Mouse (Mus musculus) MEL (cell line): ENCODE results near the gene Cenpb.

Experiments used
- CTCF ChIP-seq, 3 experiments: IDR thresholded peaks in 2 of 3; conservative IDR thresholded peaks in 1 of 3; 2 replicates each; pipeline ENCODE4 v1.5.1; 2011 to 2012; ENCODE audit warnings: low read length in 3 of 3, low read depth in 2 of 3, mild to moderate bottlenecking in 2 of 3, improper control_type of control experiment in 1 of 3, inconsistent platforms in 1 of 3, mixed read lengths in 1 of 3, moderate library complexity in 1 of 3; ENCODE audit not compliant: control insufficient read depth in 1 of 3, insufficient read depth in 1 of 3, poor library complexity in 1 of 3, severe bottlenecking in 1 of 3
- E2F4 ChIP-seq: IDR thresholded peaks from 2 replicates; pipeline ENCODE4 v1.6.1; 2011; ENCODE audit warnings: low read depth, low read length, improper control_type of control experiment, borderline replicate concordance
- EP300 ChIP-seq, 2 experiments: IDR thresholded peaks; 2 replicates each; pipeline ENCODE4 v1.6.1; 2011; ENCODE audit warnings: improper control_type of control experiment in 2 of 2, low read length in 2 of 2, low read depth in 1 of 2, mild to moderate bottlenecking in 1 of 2
- ETS1 ChIP-seq: IDR thresholded peaks from 2 replicates; pipeline ENCODE4 v1.6.1; 2012; ENCODE audit warnings: low read depth, mild to moderate bottlenecking, inconsistent platforms, low read length, improper control_type of control experiment, moderate library complexity
- GABPA ChIP-seq: IDR thresholded peaks from 2 replicates; pipeline ENCODE4 v1.6.1; 2012; ENCODE audit warnings: low read depth, mild to moderate bottlenecking, inconsistent platforms, low read length, improper control_type of control experiment, moderate library complexity
- HCFC1 ChIP-seq: IDR thresholded peaks from 2 replicates; pipeline ENCODE4 v1.6.1; 2012; ENCODE audit warnings: low read depth, mild to moderate bottlenecking, inconsistent platforms, low read length, improper control_type of control experiment, moderate library complexity
- MAFK ChIP-seq: IDR thresholded peaks from 2 replicates; pipeline ENCODE4 v1.6.1; 2011; ENCODE audit warnings: low read depth, mild to moderate bottlenecking, low read length, improper control_type of control experiment, borderline replicate concordance
- POLR2A ChIP-seq, 2 experiments: IDR thresholded peaks; 2 replicates each; pipeline ENCODE4 v1.6.1; 2011 to 2012; ENCODE audit warnings: low read length in 2 of 2, mild to moderate bottlenecking in 2 of 2, control low read depth in 1 of 2, improper control_type of control experiment in 1 of 2, low read depth in 1 of 2, moderate library complexity in 1 of 2; ENCODE audit not compliant: control insufficient read depth in 1 of 2, insufficient read depth in 1 of 2, poor library complexity in 1 of 2
- POLR2AphosphoS5 ChIP-seq: IDR thresholded peaks from 2 replicates; pipeline ENCODE4 v1.6.1; 2012; ENCODE audit warnings: low read depth, borderline replicate concordance, mild to moderate bottlenecking, inconsistent platforms, low read length, moderate library complexity, mixed read lengths
- RAD21 ChIP-seq: IDR thresholded peaks from 2 replicates; pipeline ENCODE4 v1.6.1; 2011; ENCODE audit warnings: mild to moderate bottlenecking, low read depth, low read length, improper control_type of control experiment
- USF1 ChIP-seq: IDR thresholded peaks from 2 replicates; pipeline ENCODE4 v1.6.1; 2014; ENCODE audit warnings: low read depth, mild to moderate bottlenecking, inconsistent platforms, low read length, improper control_type of control experiment, moderate library complexity

DNA sequence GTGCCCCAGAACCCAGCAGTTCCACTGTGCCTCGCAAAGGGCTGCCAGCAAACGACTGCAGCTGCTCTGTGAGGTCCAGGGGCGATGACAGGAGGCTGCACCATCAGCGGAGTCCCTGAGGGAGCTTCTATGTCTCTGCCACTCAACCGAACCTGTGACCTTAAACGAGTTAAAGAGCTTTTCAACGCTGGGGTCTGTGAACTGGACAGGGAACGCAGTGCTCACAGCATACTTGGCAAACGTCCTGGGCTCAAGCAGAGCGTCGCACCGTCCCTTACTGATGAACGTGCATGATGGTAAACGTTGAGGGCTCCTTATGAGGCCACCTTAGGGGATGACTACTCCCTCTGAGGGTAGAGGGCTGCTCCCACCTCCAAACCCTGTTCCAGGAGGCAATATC, 6.5 kb upstream of the Cenpb start:
- TF ChIP-seq EP300 (IDR thresholded peaks at IDR 0.05; ENCODE audit: low read depth in 1 of 2, low read length in 2 of 2) (no peak), ETS1 (no peak), POLR2A (IDR thresholded peaks at IDR 0.05; ENCODE audit: control insufficient read depth in 1 of 2, insufficient read depth in 1 of 2, low read depth in 1 of 2, low read length in 2 of 2, poor library complexity in 1 of 2) (0 out of 4 replicates have a peak, but pooled peaks of 1 of the 2 experiments have one; percentile 8), HCFC1 (no peak), POLR2AphosphoS5 (no peak), RAD21 (no peak), CTCF (IDR thresholded peaks at IDR 0.05 in 2 of 3, conservative IDR thresholded peaks at IDR 0.05 in 1 of 3; ENCODE audit: control insufficient read depth in 1 of 3, insufficient read depth in 1 of 3, low read depth in 2 of 3, low read length in 3 of 3, poor library complexity in 1 of 3, severe bottlenecking in 1 of 3) (no peak), USF1 (no peak), E2F4 (no peak), GABPA (no peak), MAFK (no peak)
